Mouse (Mus musculus): Measurements from ENCODE around the gene Nmrk1.
A peak's percentile ranks its signal among the peaks of the same experiment; 100 is the strongest.
"Not testable (repeated sequence)": the region's sequence is repeated elsewhere in the genome, so short reads cannot be mapped to it uniquely, and the experiment has no call there.

Nmrk1 gene

DNA sequence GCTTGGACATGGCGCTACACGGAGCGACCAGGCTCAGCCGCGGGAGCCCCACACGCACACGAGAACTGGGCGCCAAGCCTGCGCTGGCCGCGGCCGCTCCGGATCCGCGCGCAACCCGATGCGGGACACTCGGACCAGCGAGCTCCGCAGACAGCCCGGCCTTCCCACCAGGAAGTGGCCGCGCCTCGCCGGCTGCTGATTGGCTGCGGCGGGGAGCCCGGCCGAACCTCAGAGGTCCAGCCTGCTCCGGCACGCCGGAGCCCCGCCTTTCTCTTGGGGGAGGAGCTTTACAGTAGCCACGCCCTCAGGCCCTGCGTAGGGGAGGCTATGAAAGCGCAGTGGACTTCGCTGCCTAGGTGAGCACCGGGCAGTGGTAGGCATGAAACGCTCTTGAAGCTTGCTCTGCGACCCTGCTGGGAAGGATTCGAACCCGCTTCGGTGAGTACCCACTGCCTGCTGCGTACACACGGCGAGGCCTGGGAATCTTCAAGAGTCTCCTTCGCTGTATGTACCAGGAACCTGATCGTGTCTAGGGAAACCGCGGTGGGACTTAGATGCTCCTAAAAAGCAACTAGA lies at the start of gene Nmrk1, which contains the start of gene Ostf1:
Nmrk1 (plus strand) TSS at position 307 of the 576 bp plus-strand sequence.
Ostf1 (minus strand) TSS at position 180 of the 576 bp plus-strand sequence.
- DNase-seq, result peak; percentile 96

DNA sequence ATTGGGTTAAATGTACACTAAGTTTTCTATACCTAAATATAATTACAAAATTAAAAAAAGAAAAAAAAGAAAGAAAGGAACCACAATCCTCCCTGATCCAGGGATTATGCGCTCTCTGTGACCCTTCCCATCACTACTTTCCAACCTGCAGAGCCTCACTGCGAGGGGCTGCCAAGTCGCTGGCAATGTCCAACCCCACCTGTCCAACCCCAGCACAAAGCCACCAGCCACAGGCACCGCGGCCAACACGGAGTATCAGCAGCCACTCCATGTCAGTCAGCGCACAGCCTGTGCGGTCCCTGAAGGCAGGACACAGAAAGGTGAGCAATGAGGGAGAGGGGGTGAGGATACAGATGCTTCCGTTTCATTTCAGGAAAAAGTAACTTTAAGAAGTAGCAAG lies 49.5 kb upstream of the Nmrk1 start:
- DNase-seq, result no peak

DNA sequence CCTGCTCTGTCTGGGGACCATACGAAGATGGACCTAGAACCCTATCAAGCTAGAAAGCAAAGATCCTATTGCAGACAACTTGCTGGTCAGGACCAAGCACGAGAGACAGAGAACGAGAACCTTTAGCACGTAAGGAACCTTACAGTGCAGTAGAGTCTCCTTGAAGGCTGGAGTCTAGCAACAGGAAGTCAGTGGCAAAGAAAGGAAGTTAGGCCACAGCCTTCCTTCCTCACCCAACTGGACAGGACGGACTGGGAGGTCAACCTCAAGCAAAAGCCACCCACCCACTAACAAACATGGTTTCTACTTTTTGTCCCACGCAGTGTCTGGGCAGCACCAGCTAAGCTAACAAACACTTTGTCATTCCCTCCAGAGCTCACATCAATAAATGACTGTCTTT lies 48.9 kb upstream of the Nmrk1 start:
- DNase-seq, result no peak

DNA sequence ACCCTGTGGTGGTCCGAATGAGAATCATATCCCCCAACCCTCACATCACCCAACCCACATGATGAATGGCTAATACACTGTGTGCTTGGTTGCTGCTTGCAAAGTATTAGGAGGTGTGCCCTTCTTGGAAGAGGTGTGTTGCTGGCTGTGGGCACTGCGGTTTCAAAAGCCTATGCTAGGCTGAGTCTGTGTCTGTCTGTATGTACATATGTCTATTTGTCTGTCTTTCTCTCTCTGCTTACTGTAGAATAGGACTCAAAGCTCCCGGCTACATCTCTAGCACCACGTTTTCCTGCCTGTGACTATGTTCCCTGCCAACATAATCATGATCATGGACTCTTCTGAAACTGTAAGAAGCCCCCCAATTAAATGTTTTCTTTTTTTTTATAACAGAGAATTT lies 48.0 kb upstream of the Nmrk1 start:
- no peak for DNase-seq

DNA sequence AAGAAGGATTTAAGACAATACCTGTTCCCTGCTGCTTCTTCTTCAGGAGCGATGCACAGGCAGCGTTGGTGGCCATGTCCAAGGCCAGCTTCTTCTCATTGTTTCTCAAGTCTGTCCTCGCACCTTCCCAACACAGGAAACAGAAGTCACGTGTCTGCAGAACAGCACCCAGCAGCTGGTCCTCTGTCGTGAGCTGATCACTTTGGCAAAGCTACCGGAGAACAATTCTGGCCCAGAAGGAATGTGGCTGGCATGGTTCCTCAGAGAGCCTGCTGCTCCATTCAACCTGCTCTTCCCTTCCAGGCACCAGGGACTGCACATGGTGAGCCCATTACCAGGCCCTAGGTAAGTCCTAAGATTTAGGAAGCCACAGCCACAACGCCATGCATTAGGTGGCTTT lies 47.1 kb upstream of the Nmrk1 start:
- DNase-seq, result no peak

DNA sequence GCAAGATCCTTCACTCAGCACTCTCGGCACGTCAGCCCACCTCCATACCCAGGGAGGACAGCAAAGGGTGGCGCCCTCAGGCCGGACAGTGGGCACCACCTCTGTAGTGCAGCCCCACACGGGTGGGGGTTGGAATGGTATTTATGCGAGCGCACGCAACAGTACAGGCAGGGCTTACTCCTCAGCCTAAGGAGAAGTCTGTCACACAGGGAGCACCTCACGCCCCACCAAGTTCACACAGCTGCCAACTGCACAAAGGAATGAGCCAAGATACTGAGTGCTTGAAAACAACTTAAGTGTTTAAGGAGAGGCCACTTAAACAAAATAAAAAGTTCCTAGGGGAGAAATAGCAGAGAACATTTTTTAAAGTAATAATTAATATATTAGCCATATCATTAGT lies 44.6 kb upstream of the Nmrk1 start:
- DNase-seq, result no peak

DNA sequence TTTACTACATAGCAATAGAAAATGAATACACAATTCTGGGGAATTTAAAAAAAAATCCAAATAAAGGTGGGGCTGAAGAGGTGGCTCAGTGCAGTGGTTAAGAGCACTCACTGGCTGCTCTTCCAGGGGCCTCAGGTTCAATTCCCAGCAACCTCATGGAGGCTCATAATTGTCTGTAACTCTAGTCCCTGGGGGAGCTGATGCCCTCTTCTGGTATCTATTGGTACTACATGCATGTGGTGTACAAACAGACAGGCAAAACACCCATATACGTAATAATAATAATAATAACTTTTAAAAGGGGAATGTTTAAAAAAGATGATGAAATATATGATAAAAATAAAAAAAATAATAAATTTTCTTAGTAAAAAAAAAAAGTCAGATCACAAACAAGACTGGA lies 43.5 kb upstream of the Nmrk1 start:
- no peak for DNase-seq

DNA sequence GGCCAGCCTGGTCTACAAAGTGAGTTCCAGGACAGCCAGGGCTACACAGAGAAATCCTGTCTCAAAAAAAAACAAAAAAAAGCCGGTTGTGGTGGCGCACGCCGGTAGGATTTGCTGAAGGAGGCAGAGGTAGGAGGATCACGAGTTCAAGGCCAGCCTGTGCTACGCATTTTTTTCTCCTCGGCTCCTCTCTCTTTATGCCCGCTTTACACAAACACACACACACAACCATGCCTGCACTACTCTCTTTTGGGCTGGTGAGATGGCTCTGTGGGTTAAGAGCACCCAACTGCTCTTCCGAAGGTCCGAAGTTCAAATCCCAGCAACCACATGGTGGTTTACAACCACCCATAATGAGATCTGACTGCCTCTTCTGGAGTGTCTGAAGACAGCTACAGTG lies 42.9 kb upstream of the Nmrk1 start:
- DNase-seq, result not testable (repeated sequence)

DNA sequence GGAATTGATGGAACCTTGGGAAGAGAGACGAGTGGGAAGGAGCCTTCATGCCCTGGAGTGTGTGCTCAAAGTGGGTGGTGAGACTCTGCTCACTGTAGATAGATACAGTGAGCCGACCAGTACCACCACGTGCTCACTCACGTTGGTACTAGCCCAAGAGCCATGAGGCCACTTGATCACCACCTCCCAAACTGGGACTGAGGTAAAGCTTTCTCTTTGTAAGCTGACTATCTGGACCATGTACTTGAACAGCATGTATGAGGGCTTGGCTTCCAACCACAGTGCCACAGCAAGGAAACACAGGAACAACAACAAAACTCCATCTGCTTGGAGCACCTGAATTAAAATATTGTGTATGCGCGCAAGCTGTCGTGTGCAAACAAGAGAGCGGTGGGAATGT lies 42.5 kb upstream of the Nmrk1 start:
- no peak for DNase-seq

DNA sequence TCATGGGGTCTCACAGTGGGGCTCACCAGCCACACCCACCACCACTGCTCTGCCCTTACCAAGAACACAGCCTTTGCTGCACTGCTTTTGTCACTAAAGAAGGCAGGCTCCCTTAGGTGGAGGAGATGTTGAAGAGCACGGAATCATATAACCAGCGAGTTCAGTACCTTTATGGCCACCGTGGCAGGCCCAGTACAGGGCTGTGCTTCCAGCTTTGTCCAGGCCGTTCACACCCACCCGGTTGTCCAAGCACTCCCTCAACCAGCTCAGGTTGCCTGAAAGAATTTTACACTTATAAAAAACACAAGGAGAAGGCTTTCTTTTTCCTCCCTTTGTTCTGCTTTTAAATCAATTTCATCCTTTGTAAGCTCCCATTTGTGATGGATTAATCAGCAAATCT lies 41.5 kb upstream of the Nmrk1 start:
- no peak for DNase-seq

DNA sequence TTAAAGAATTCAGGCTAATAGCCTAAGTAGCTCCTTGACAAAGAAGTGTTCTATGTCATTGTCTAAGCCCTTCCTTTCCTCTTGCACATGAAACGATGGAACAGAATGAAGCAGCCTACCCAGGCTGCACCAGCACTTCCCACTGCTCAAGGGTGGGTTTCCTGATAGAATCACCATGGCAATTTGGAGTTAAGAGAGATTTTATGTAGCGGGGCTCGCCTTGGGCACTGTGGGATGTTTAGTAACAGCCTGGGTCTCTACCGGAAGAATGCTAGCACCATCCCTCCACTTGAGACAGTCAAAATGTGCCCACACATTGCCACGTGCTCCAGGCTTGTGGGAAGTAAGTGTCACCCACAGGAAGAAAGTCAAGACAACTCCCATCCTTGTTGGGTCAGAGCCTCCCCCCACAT lies 40.8 kb upstream of the Nmrk1 start:
- DNase-seq, result no peak

DNA sequence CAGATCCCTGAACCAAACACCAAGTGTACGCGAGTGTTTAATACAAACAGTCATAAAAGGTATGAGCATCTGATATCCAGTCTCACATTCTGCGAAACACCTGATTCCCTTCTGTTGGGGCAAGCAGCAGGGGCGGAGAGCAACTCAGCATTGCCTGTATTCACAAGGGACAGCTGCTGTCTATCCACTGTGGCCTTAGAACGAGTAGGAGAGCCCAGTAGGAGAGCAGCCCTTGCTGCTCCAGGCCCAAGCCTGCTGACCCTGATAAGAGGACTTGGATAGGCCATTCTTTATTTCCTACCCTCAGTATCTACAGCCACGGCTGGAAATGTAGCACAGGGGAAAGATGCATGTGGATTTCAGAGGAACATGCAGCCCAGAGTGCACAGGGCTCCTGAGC lies 38.8 kb upstream of the Nmrk1 start:
- no peak for DNase-seq

DNA sequence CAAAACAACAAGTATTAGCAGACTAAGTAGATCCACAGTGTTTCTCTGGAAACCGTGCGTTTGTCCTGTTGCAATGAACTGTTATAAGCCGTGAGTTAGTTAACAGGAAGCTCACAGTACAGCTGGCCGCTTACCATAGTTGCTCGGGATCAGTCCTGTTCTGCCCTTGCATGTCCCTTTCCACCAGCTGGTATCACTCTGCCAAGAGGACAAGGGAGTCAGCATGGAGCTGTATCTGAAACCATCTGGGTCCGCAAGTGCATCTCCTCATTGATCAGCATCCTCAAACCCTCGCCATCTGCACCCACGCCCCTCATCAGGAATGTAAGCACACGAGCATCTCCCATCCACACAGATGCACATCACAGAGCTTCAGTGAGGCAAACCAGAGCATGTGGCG lies 38.0 kb upstream of the Nmrk1 start:
- DNase-seq, result no peak

DNA sequence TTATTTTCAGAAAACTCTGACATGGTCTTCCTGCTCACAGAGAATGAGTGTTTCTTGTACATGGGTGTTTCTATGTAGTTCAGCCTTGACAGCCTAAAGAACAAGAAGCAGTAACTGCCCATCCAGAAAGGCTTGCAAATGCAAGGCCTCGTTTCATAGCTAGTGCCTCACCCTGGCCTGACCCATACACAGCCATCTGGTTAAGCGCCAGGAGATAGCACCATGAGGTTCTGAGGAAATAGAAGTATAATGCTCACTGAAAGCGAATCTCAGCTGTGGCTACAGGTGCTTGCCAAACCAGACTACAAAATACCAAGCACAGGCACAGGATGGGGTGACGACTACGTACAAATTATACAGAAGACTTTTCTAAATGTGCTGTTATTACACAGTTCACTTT lies 34.9 kb upstream of the Nmrk1 start:
- no peak for DNase-seq

DNA sequence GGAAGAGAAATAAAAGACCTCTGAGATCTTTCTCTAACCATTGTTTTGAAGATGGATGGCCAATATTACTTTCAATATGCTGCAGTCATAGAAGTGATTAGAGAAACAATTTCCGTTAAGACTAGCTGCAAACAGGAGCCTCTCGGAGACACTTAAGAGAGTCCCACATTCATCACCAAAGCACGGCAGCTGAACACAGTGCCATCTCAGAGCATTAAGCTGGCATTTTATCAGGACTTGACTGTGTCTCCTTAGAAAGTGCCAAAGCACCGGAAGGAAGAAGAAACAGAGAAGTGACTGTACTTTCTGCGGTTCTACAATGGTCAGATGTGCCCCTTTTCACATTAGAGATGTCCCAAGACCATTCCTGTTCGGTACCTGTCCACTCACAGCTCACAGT lies 34.0 kb upstream of the Nmrk1 start:
- no peak for DNase-seq

DNA sequence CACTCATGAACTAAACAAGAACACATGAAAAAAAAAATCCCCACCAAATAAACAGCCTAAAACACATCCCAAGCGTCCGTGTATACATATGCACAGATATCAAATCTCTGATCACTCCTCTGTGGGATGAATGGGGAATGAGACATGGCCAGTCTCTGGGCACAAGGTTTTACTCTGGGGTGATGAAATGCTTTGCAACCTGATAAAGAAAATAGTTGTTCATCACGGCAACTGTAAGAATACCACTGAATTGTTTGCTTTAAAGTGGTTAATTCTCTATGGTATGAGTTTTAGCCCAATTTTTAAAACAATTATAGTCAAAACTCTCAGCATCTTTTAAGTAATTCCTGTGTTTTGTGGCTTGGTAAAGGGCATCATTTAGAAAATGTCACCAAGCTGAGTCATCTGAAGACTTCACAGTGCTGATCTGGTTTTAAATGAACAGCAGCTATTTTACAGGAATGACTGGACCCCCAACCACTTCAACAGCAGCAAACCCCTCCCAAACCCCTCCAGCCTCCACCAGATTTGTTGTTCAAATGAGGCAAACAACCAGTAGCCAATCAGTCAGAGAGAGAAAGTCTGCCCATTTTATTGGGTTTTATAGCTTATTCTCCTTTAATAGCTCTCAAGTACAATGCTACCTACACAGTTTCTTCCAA lies 33.4 kb upstream of the Nmrk1 start:
- no peak for DNase-seq

DNA sequence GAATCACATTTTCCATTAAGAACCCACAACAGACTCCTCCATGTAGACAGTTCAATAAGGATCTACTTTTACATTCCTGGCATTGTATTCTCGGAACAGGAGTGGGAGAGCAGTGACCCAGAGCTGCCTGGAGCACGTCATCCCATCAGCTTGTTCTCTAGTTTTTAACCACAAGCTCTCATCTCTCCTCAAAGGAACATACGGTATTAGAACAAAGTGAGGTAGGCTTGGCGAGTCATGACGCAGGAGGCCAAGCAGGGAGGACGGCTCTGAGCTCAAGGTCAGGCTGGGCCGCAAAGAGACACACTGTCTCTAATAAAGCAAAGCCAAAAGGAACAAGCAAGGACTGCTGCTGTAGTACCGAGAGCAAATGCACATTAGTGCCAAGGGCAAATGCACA lies 32.7 kb upstream of the Nmrk1 start:
- DNase-seq, result no peak

DNA sequence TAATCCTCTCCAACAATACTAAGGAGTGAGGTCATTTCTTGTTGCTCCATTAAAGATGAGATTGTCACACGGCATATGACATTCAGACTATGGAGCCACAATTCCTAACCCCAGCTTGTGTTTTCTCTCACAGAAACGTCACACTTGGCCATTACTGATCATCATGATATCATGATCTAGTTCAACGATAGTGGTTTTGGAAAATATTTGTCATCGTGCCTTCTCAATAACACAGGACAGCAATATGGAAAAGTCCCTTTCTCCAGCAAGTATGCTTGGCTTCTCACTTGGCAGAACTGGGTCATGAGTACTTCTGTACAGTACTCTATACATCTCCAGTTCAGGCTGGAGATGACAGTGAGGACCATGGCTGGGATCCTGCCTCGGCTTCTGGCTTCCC lies 32.1 kb upstream of the Nmrk1 start:
- DNase-seq, result no peak

DNA sequence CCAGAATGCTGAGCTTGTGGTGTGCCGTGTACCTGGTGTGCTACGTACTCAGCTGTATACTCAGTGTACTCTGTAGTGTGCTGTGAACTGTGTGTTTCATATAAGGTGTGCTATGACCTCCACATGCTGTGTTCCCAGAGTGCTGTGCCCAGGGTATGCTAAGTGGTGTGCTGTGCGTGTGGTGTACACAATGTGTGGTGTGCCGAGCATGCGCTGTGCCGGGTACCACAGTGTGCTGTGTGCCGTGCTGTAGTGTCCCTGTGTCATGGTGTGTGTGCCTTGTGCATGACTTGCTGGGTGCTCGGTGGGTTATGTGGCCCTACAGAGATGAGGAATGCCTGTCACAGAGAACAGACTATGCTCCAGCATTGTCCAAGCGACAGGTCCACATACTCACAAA lies 31.1 kb upstream of the Nmrk1 start:
- DNase-seq, result no peak

DNA sequence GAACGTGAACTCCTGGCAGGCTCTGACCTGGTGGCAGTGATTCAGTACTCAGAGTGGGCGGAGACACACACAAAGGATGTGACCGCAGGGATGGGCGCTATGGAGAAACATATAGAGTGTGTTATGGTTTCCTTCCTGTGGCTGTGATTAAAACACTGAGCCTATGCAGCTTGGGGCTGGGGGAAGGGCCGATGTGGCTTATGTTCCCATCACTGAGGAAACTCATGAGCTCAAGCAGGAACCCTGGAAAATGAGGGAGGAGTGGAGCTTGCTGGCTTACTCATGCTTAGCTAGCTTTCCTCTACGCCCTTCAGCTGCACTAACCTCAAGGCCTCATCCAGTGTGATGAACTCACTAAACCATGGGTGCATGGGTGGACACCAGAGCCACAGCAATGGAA lies 28.7 kb upstream of the Nmrk1 start:
- no peak for DNase-seq

DNA sequence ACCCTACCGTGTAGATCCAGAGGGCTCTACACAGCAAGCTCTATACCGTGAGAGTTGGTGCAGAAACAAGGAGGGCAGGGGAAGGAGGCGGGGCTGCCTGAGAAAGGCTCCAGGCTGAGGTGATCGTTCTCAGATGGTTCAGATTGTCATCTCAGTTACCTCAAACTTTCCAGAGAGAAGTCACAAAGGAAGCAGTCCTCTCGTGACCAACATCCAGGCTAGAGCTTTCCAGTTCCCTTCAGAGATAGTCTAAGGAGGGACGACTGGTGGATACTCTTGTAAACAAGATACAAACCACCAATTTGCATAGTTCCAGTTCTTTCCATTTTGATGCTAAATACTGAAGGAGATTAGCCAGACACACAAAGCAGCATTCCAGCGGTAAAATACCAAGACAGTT lies 23.8 kb upstream of the Nmrk1 start:
- DNase-seq, result no peak

DNA sequence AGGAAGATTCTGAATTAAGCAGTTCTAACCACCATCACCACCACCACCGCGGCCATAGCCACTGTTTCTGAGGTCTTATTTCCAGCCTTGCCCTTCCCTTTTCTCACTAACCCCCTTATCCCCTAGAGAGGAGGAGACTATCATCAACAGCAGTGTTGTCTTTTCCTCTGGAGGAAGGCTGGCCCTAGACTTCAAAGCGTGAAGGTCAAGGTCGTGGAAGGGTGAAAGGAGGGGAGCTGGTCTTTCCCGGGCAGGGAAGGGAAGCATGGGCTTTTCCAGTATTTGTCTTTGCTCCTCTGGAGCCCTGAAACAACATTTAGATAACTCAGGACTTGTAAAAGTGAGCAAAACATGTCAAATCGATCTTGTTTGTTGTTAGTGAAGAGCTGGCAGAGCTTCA lies 22.8 kb upstream of the Nmrk1 start:
- DNase-seq, result peak; percentile 34

DNA sequence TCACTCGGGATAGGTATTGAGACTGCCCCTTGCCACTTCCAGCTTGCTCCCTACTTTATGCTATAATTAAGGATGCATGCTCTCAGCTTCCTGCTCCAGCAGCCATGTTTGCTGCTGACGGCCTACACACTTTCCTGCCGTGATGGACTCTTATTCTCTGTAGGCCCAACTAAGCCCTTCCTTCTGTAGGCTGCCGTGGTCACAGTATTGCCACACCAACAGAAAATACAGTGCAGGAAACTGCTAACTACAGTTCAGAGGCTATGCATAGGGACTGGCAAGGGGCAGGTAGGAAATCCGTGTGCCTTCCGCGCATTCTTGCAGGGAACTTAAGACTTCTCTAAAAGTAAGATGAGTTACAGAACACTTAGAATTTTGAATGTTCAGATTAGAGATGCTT lies 17.4 kb upstream of the Nmrk1 start:
- DNase-seq, result no peak

DNA sequence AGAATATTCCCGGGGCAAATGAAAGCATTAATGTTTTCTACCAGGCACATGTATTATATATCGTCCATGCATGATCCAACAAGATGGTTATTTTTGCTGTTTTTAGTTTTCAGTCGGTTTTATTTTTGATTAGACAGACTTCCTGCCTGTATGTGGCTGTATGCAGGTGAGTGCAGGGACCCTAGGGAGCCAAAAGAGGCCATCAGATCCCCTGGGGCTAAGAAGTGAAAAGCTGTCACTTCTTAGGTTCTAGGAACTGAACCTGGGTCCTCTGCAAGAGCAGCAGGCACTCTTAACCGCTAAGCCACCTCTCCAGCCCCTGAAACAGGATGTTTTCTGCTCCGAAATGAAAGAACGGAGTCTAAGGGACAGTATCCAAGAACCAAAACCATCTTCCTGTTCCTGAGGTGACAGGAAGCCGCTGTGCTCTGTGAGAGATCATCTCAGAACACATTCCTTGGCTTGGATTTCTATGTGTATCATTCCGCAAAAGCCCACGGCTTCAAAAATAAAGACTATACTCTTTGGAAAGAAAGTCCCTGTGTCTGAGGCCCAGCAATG lies 16.0 kb upstream of the Nmrk1 start:
- no peak for DNase-seq

DNA sequence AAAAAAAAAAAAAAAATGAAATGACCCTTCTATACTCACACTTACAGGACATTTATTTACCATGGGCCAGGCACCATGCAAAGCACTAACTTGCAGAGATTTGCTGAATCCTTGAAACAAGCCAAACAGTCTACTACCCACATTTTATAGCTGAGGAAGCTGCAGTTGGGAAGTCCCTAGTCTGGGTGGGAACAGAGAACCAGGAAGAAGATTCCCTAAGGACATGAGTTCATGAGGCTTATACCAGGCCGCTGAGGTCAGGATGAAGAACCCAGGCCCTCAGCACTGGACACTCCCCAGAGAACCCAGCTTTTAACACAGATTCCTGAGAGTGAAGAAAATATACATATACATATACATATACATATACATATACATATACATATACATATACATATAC lies 14.2 kb upstream of the Nmrk1 start:
- no peak for DNase-seq

All from embryo, embryonic 11 days (tissue).